In the genomic region with DNA sequence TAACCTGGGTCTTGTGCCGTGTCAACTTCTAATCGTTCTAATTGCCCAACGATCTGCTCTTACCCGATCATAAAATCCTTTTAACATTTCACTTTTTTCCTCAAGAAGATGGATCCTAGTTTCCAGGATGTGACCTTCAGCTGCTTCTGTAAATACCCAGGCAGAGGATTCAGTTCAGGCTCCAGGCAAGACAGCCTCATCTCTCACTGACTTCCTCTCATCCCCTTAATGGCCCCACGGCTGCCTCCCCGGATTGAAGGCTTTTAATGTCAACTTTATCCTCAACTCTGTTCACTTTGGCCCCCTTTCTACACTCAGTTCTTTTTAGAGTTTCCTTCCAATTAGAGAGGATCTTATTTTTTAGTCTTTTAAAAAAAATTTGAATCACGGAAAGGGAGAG, we compare ENCODE assay signal across 11 mouse cellular contexts.
DNase-seq lines count a peak whose midpoint lies in the region; ATAC-seq lines count a peak whose summit lies in the region.
"Had no signal": no experiment of that assay in that cellular context is flagged by ENCODE, and none has a peak within 500 bp of the region (broad histone marks: within the 10 kb centered on the region; RNA-seq: fewer than 3 reads in every experiment).

No protein-coding gene starts in this region.

- H3K36me3 ChIP-seq in midbrain, embryonic 16.5 days (ENCODE audit: control insufficient read depth, insufficient read depth, low read length) = no peaks in the 10 kb centered on the region
- H3K36me3 ChIP-seq: liver, embryonic 12.5 days had no signal

- H3K27me3 ChIP-seq in midbrain, embryonic 16.5 days (ENCODE audit: control insufficient read depth, insufficient read depth, low read depth, low read length) = no peaks in the 10 kb centered on the region
- H3K27me3 ChIP-seq: liver, embryonic 12.5 days had no signal

- no peak overlapping the region for H3K9ac ChIP-seq in midbrain, embryonic 16.5 days (ENCODE audit: low read depth, low read length)
- H3K9ac ChIP-seq: liver, embryonic 12.5 days had no signal

- H3K4me1 ChIP-seq in midbrain, embryonic 16.5 days (ENCODE audit: control insufficient read depth, insufficient read depth, low read length) = peaks cover 19% of the 10 kb centered on the region

- peak; percentile 1 to 2 for DNase-seq in heart, adult 18-20 months
- no peak for DNase-seq in heart, postnatal 36 days
- peak; percentile 5 for DNase-seq in layer of hippocampus, adult 11-12 months (ENCODE audit: low spot score)
- DNase-seq in layer of hippocampus, adult 8-10 months (ENCODE audit: low spot score in 2 of 2) = no peak
- DNase-seq in embryo, embryonic 11 days = peak; percentile 27
- DNase-seq in liver = no peak
- DNase-seq in right cerebral cortex, postnatal 14 days = no peak
- DNase-seq: cerebellum, adult 9-11 months; layer of hippocampus, adult 9-11 months had no signal

- no peak overlapping the region for H3K4me3 ChIP-seq in midbrain, embryonic 16.5 days (ENCODE audit: low read depth, low read length)
- H3K4me3 ChIP-seq: liver, embryonic 12.5 days had no signal

- no peaks in the 10 kb centered on the region for H3K9me3 ChIP-seq in midbrain, embryonic 16.5 days (replicated peaks; ENCODE audit: control insufficient read depth, low read length, poor library complexity, severe bottlenecking)
- H3K9me3 ChIP-seq: liver, embryonic 12.5 days had no signal

- intact Hi-C loops in heart, postnatal 36 days (cut with DNase I) = no loop called here

- ATAC-seq in midbrain, embryonic 16.5 days = no peak
- ATAC-seq: liver, embryonic 12.5 days had no signal

- peak overlapping the region; percentile 15; the same call in 1 of the 2 replicates for H3K4me2 ChIP-seq in midbrain, embryonic 16.5 days (ENCODE audit: low read length)
- H3K4me2 ChIP-seq: liver, embryonic 12.5 days had no signal

- peak overlapping the region; percentile 66 for H3K27ac ChIP-seq in midbrain, embryonic 16.5 days (ENCODE audit: low read length)
- H3K27ac ChIP-seq: liver, embryonic 12.5 days had no signal

- 46% methylated on average over 7 of the region's 7 CpGs for WGBS in midbrain, embryonic 16.5 days

Comparison
In these comparisons a context has a peak if more than half of its experiments do, and no peak if none do; other contexts are left out.
1. DNase-seq: peak in heart, adult 18-20 months (2 of 2), layer of hippocampus, adult 11-12 months (single experiment) and embryo, embryonic 11 days (single experiment); none in heart, postnatal 36 days (0 of 2), layer of hippocampus, adult 8-10 months (0 of 2), liver (single experiment) and right cerebral cortex, postnatal 14 days (single experiment).